Mouse (Mus musculus) intestine, embryonic 16.5 days (tissue): ENCODE data around the gene Gm21028. TPM values are rescaled to one million over a fixed set of nuclear protein-coding genes. Genes with fewer than 3 reads are reported as not detected.
"Not testable (repeated sequence)": the region's sequence is repeated elsewhere in the genome, so short reads cannot be mapped to it uniquely, and the experiment has no call there.

ENCODE experiments used
- ATAC-seq: fragments of 200-750 bp; cut with Nextera tagmentation; 2 replicates; pipeline ENCODE4 v1.8.0; 2017; ENCODE audit warnings: moderate TSS enrichment, moderate library complexity
- H3K27ac ChIP-seq: fragments of 300-500 bp; sonication (generic); 2 replicates; pipeline ENCODE4 v1.5.1; 2014; ENCODE audit warnings: mild to moderate bottlenecking, low read length
- H3K27me3 ChIP-seq: fragments of 300-500 bp; sonication (generic); replicated peaks from 2 replicates; pipeline ENCODE4 v1.6.1; 2014; ENCODE audit warnings: low read length, control low read depth, mixed read lengths; ENCODE audit not compliant: control insufficient read depth, insufficient read depth
- H3K36me3 ChIP-seq: fragments of 300-500 bp; sonication (generic); 2 replicates; pipeline ENCODE4 v1.6.1; 2014; ENCODE audit warnings: low read length, control low read depth; ENCODE audit not compliant: control insufficient read depth, insufficient read depth
- H3K4me1 ChIP-seq: fragments of 300-500 bp; sonication (generic); 2 replicates; pipeline ENCODE4 v1.6.1; 2014; ENCODE audit warnings: low read length, control low read depth, mixed read lengths; ENCODE audit not compliant: control insufficient read depth, insufficient read depth
- H3K4me2 ChIP-seq: fragments of 300-500 bp; sonication (generic); 2 replicates; pipeline ENCODE4 v1.6.1; 2014; ENCODE audit warnings: low read depth, low read length, control low read depth
- H3K4me3 ChIP-seq: fragments of 300-500 bp; sonication (generic); 2 replicates; pipeline ENCODE4 v1.5.1; 2014; ENCODE audit warnings: mild to moderate bottlenecking, low read length
- H3K9ac ChIP-seq: fragments of 300-500 bp; sonication (generic); 2 replicates; pipeline ENCODE4 v1.6.1; 2014; ENCODE audit warnings: low read depth, low read length
- H3K9me3 ChIP-seq: fragments of 300-500 bp; sonication (generic); 2 replicates; pipeline ENCODE4 v1.6.1; 2016; ENCODE audit warnings: low read length, control low read depth; ENCODE audit not compliant: control insufficient read depth
- WGBS: fragments of 180-500 bp; shearing (Covaris S2); extraction: QIAGEN DNeasy Blood & Tissue Kit; methylation state at CpG from one replicate; pipeline ENCODE4 v1.1.7; 2014; 5-methylcytosine and 5-hydroxymethylcytosine counted together
- microRNA-seq: library from miRNA; unstranded; fragments of <30 nt; microRNA quantifications from one replicate; pipeline ENCODE4, GENCODE M21; 2016
- polyA plus RNA-seq: library from polyadenylated mRNA; unstranded; fragments of >200 nt; fragmentation: Nextera tagmentation; extraction: Ambion mirVana; gene quantifications from 2 replicates; pipeline ENCODE4 v1.2.1, GENCODE M21; 2015

Gm21028 gene
- not detected in 2 replicates for polyA plus RNA-seq

- no peak within 1 kb of the TSS for H3K9ac ChIP-seq
- H3K27me3 ChIP-seq = no peaks in the 10 kb centered on the region
- no peak within 1 kb of the TSS for H3K27ac ChIP-seq
- H3K4me3 ChIP-seq = no peak within 1 kb of the TSS
- no peaks in the 10 kb centered on the region for H3K36me3 ChIP-seq
- no peak for ATAC-seq
- no peak within 1 kb of the TSS for H3K4me2 ChIP-seq
- WGBS = 92% methylated on average over 5 of the region's 5 CpGs
- peaks cover 11% of the 10 kb centered on the region; the same call in 1 of the 2 replicates for H3K9me3 ChIP-seq
- H3K4me1 ChIP-seq = no peaks in the 10 kb centered on the region
Observed at GRCm38 (mm10) chr7:42578488-42578887, at the start of gene Gm21028. Gene Gm21028 (minus strand): TSS chr7:42578588.

GRCm38 (mm10) chr7:42595666-42596065 is 17.3 kb upstream of the Gm21028 start:
- H3K4me3 ChIP-seq, H3K36me3 ChIP-seq, H3K9me3 ChIP-seq, H3K4me2 ChIP-seq, H3K27ac ChIP-seq, H3K4me1 ChIP-seq, ATAC-seq, H3K9ac ChIP-seq, H3K27me3 ChIP-seq: not testable (repeated sequence)

- H3K4me2 ChIP-seq, H3K27me3 ChIP-seq, H3K27ac ChIP-seq, H3K9me3 ChIP-seq, H3K4me1 ChIP-seq, H3K36me3 ChIP-seq, H3K4me3 ChIP-seq, H3K9ac ChIP-seq, ATAC-seq: not testable (repeated sequence)
- 88% methylated on average over 11 of the region's 11 CpGs for WGBS
Observed at GRCm38 (mm10) chr7:42592413-42592812, 14.0 kb upstream of the Gm21028 start, which contains the start of gene Zfp977. Gene Zfp977 (minus strand): TSS chr7:42592547.

GRCm38 (mm10) chr7:42591311-42591710 is 12.9 kb upstream of the Gm21028 start:
- not testable (repeated sequence) for H3K4me3 ChIP-seq, H3K27me3 ChIP-seq, H3K4me2 ChIP-seq, H3K36me3 ChIP-seq, H3K4me1 ChIP-seq, H3K9me3 ChIP-seq, H3K9ac ChIP-seq, H3K27ac ChIP-seq, ATAC-seq

- Histone ChIP-seq H3K4me3 (no peak overlapping the region), H3K36me3 (no peaks in the 10 kb centered on the region), H3K4me2 (no peak overlapping the region), H3K4me1 (no peaks in the 10 kb centered on the region), H3K27ac (no peak overlapping the region), H3K9me3 (no peaks in the 10 kb centered on the region), H3K27me3 (no peaks in the 10 kb centered on the region), H3K9ac (no peak overlapping the region)
- ATAC-seq = no peak
- 75% methylated on average over 3 of the region's 3 CpGs for WGBS
Observed at GRCm38 (mm10) chr7:42551766-42552165, 26.6 kb downstream of the Gm21028 start.

Small RNA genes within 50 kb of the gene (microRNA-seq; reads per million reads assigned to microRNA genes)
- not detected for gene Gm24938

Other genes with a start within 250 kb of the Gm21028 start
- gene 4933421I07Rik, start 130.5 kb downstream of the Gm21028 start, polyA plus RNA-seq = not detected in 2 replicates
- gene Zfp141, start 72.8 kb downstream of the Gm21028 start, polyA plus RNA-seq = 6.5 and 7.8 TPM in 2 replicates
- gene Zfp977, start 14.0 kb upstream of the Gm21028 start, polyA plus RNA-seq = 0.81 and 1.0 TPM in 2 replicates
- gene Zfp976, start 64.0 kb upstream of the Gm21028 start, polyA plus RNA-seq = 1.8 and 2.4 TPM in 2 replicates
- gene Zfp975, start 114.2 kb upstream of the Gm21028 start, polyA plus RNA-seq = 6.1 and 6.3 TPM in 2 replicates
- gene Gm17067, start 148.4 kb upstream of the Gm21028 start, polyA plus RNA-seq = not detected in 2 replicates
- not detected in 2 replicates for gene Vmn2r62, start 214.9 kb upstream of the Gm21028 start, polyA plus RNA-seq